Mouse (Mus musculus) v-Abl transformed pro-B cells (cell line): ENCODE data around the gene Vmn1r148.
"Not testable (repeated sequence)": the region's sequence is repeated elsewhere in the genome, so short reads cannot be mapped to it uniquely, and the experiment has no call there.

Source experiments
- in situ Hi-C, 2 experiments: fragments of 400-800 bp; cut with MboI; formaldehyde crosslinking; loops; one replicate each; pipeline ENCODE4 v1.15.1; 2025; ENCODE audit not compliant: unreplicated experiment in 2 of 2

Vmn1r148 gene

DNA sequence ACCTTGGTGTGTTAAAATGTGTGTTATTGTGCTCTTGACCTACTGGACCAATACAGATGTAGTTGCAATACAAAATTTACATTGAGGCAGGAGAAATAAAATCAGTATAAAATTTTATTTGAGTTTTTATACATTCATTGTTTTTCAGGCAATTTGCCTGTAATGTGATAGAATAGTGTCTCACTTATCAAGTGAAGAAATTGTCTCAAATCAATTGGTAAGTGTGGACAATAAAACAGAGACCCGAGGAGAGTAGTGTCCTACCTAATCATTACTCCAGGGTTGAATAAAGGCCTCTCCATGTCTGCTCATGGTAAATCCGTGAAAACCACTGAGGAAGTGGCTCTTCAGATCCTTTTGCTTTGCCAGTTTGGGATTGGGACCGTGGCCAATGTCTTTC, at the start of gene Vmn1r148:
TSS of gene Vmn1r148 (plus strand) at position 301 of the 400 bp plus-strand sequence.
- in situ Hi-C loops: not testable (repeated sequence)

DNA sequence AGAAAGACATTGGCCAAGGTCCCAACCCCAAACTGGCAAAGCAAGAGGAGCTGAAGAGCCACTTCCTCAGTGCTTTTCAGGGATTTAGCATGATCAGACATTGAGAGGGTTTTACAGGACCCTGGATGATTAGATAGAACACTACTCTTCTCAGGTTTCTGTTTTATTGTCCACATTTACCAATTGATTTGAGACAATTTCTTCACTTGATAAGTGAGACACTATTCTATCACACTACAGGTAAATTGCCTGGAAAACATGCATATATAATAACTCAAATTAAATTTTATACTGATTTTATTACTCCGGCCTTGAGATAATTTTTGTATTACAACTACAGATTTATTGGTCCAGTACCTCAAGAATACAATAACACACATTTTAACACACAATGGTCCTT, 42.4 kb upstream of the Vmn1r148 start, which contains the start of gene Gm8660:
TSS of gene Gm8660 (minus strand) at position 101 of the 400 bp plus-strand sequence.
- in situ Hi-C loops: not testable (repeated sequence)

DNA sequence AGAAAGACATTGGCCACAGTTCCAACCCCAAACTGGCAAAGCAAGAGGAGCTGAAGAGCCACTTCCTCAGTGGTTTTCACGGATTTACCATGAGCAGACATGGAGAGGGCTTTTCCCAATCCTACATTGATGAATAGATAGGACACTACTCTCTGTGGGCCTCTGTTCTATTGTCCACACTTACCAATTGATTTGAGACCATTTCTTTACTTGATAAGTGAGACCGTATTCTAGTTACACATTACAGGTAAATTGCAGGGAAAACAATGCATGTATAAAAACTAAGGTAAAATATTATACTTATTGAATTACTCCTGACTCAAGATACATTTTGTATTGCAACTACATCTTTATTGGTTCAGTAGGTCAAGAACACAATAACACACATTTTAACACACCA, 24.7 kb downstream of the Vmn1r148 start, which contains the start of gene Vmn1r149:
TSS of gene Vmn1r149 (minus strand) at position 101 of the 400 bp plus-strand sequence.
- in situ Hi-C loops: not testable (repeated sequence)

DNA sequence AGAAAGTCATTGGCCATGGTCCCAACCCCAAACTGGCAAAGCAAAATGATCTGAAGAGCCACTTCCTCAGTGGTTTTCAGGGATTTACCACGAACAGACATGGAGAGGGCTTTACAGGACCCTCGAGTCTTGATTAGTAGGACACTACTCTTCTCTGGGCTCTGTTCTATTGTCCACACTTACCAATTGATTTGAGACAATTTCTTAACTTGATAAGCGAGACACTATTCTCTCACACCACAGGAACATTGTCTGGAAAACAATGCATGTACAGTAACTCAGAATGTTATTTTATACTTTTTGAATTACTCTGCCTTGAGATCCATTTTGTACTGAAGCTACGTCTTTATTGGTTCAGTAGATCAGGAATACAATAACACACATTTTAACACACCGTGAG, 50.6 kb downstream of the Vmn1r148 start, which contains the start of gene Gm10665:
TSS of gene Gm10665 (minus strand) at position 101 of the 400 bp plus-strand sequence.
- in situ Hi-C loops: not testable (repeated sequence)
